Mouse (Mus musculus) kidney, embryonic 16.5 days (tissue): ENCODE measurements at regions not wholly inside any gene's neighbourhood (a gene's known extent, or its start where the extent isn't known, plus 50 kb on each side); places are given as distances from the start of the nearest gene placed in this dataset.

Source experiments
- ATAC-seq: fragments of 200-750 bp; cut with Nextera tagmentation; 2 replicates; pipeline ENCODE4 v1.8.0; 2017; ENCODE audit warnings: moderate TSS enrichment; ENCODE audit not compliant: low FRiP score, low TSS enrichment
- H3K27ac ChIP-seq: fragments of 300-500 bp; sonication (generic); 2 replicates; pipeline ENCODE4 v1.5.1; 2014; ENCODE audit warnings: low read length
- H3K27me3 ChIP-seq: fragments of 300-500 bp; sonication (generic); 2 replicates; pipeline ENCODE4 v1.6.1; 2014; ENCODE audit warnings: low read length, control low read depth, mixed read lengths; ENCODE audit not compliant: insufficient read depth
- H3K36me3 ChIP-seq: fragments of 300-500 bp; sonication (generic); 2 replicates; pipeline ENCODE4 v1.6.1; 2014; ENCODE audit warnings: low read length, control low read depth, mixed read lengths; ENCODE audit not compliant: insufficient read depth
- H3K4me1 ChIP-seq: fragments of 300-500 bp; sonication (generic); 2 replicates; pipeline ENCODE4 v1.6.1; 2014; ENCODE audit warnings: low read length, control low read depth, mixed read lengths; ENCODE audit not compliant: insufficient read depth
- H3K4me2 ChIP-seq: fragments of 300-500 bp; sonication (generic); replicated peaks from 2 replicates; pipeline ENCODE4 v1.6.1; 2014; ENCODE audit warnings: low read depth, low read length
- H3K4me3 ChIP-seq: fragments of 300-500 bp; sonication (generic); 2 replicates; pipeline ENCODE4 v1.5.1; 2014; ENCODE audit warnings: mild to moderate bottlenecking, low read length
- H3K9ac ChIP-seq: fragments of 300-500 bp; sonication (generic); replicated peaks from 2 replicates; pipeline ENCODE4 v1.6.1; 2014; ENCODE audit warnings: low read length
- H3K9me3 ChIP-seq: fragments of 300-500 bp; sonication (generic); 2 replicates; pipeline ENCODE4 v1.6.1; 2016; ENCODE audit warnings: low read length, control low read depth
- WGBS: fragments of 180-500 bp; shearing (Covaris S2); extraction: QIAGEN DNeasy Blood & Tissue Kit; methylation state at CpG from one replicate; pipeline ENCODE4 v1.1.7; 2014; 5-methylcytosine and 5-hydroxymethylcytosine counted together

- peak; percentile 69 for ATAC-seq
- H3K27me3 ChIP-seq = no peaks in the 10 kb centered on the region
- no peak overlapping the region for H3K4me2 ChIP-seq
- no peak overlapping the region for H3K9ac ChIP-seq
- no peak overlapping the region for H3K4me3 ChIP-seq
- H3K36me3 ChIP-seq = no peaks in the 10 kb centered on the region
- H3K27ac ChIP-seq = no peak overlapping the region
- no peaks in the 10 kb centered on the region for H3K9me3 ChIP-seq
- no peaks in the 10 kb centered on the region for H3K4me1 ChIP-seq
- WGBS = 79% methylated on average over 6 of the region's 6 CpGs
These were observed 705.2 kb upstream of the 4930444P10Rik start for GRCm38 (mm10) chr1:16798292-16798691.

- Histone ChIP-seq H3K9ac (no peak overlapping the region), H3K36me3 (no peaks in the 10 kb centered on the region), H3K27me3 (no peaks in the 10 kb centered on the region), H3K4me2 (no peak overlapping the region), H3K4me3 (no peak overlapping the region), H3K9me3 (no peaks in the 10 kb centered on the region), H3K27ac (no peak overlapping the region), H3K4me1 (no peaks in the 10 kb centered on the region)
- WGBS = 40% methylated on average over 1 of the region's 1 CpGs
- ATAC-seq = no peak
These were observed 703.3 kb upstream of the 4930444P10Rik start for GRCm38 (mm10) chr1:16796449-16796848.

- Histone ChIP-seq H3K36me3 (no peaks in the 10 kb centered on the region), H3K4me1 (no peaks in the 10 kb centered on the region), H3K27me3 (no peaks in the 10 kb centered on the region), H3K27ac (no peak overlapping the region), H3K9ac (no peak overlapping the region), H3K4me2 (no peak overlapping the region), H3K9me3 (no peaks in the 10 kb centered on the region), H3K4me3 (no peak overlapping the region)
- ATAC-seq = no peak
- WGBS = 90% methylated on average over 4 of the region's 4 CpGs
These were observed 697.7 kb upstream of the 4930444P10Rik start for GRCm38 (mm10) chr1:16790733-16791309.

GRCm38 (mm10) chr1:16779791-16780190 is 686.7 kb upstream of the 4930444P10Rik start:
- Histone ChIP-seq H3K4me2 (no peak overlapping the region), H3K4me1 (no peaks in the 10 kb centered on the region), H3K4me3 (no peak overlapping the region), H3K36me3 (no peaks in the 10 kb centered on the region), H3K27me3 (no peaks in the 10 kb centered on the region), H3K9ac (no peak overlapping the region), H3K9me3 (peaks cover 4% of the 10 kb centered on the region; the same call in 1 of the 2 replicates), H3K27ac (no peak overlapping the region)
- 60% methylated on average over 1 of the region's 1 CpGs for WGBS
- ATAC-seq = no peak

GRCm38 (mm10) chr1:16760951-16761350 is 667.8 kb upstream of the 4930444P10Rik start:
- H3K27me3 ChIP-seq = no peaks in the 10 kb centered on the region
- ATAC-seq = no peak
- H3K27ac ChIP-seq = no peak overlapping the region
- H3K4me1 ChIP-seq = no peaks in the 10 kb centered on the region
- no peak overlapping the region for H3K4me3 ChIP-seq
- 82% methylated on average over 1 of the region's 1 CpGs for WGBS
- no peak overlapping the region for H3K4me2 ChIP-seq
- H3K9me3 ChIP-seq = no peaks in the 10 kb centered on the region
- no peaks in the 10 kb centered on the region for H3K36me3 ChIP-seq
- no peak overlapping the region for H3K9ac ChIP-seq
